Mouse (Mus musculus) lung, embryonic 16.5 days (tissue): Measurements from ENCODE around the gene Lig1. TPM values are rescaled to one million over a fixed set of nuclear protein-coding genes. Genes with fewer than 3 reads are reported as not detected.

ENCODE experiments used
- ATAC-seq: fragments of 200-750 bp; cut with Nextera tagmentation; 2 replicates; pipeline ENCODE4 v1.8.0; 2017; ENCODE audit warnings: low read depth, mild to moderate bottlenecking, moderate library complexity
- H3K27ac ChIP-seq: fragments of 300-500 bp; sonication (generic); 2 replicates; pipeline ENCODE4 v1.5.1; 2014; ENCODE audit warnings: mild to moderate bottlenecking, control low read depth, low read length
- H3K27me3 ChIP-seq: fragments of 300-500 bp; sonication (generic); 2 replicates; pipeline ENCODE4 v1.6.1; 2014; ENCODE audit warnings: low read depth, low read length, mixed read lengths; ENCODE audit not compliant: control insufficient read depth, insufficient read depth
- H3K36me3 ChIP-seq: fragments of 300-500 bp; sonication (generic); 2 replicates; pipeline ENCODE4 v1.6.1; 2014; ENCODE audit warnings: low read length; ENCODE audit not compliant: control insufficient read depth, insufficient read depth
- H3K4me1 ChIP-seq: fragments of 300-500 bp; sonication (generic); replicated peaks from 2 replicates; pipeline ENCODE4 v1.6.1; 2014; ENCODE audit warnings: low read length, mixed read lengths; ENCODE audit not compliant: control insufficient read depth, insufficient read depth
- H3K4me2 ChIP-seq: fragments of 300-500 bp; sonication (generic); 2 replicates; pipeline ENCODE4 v1.6.1; 2014; ENCODE audit warnings: low read depth, low read length, control low read depth
- H3K4me3 ChIP-seq: fragments of 300-500 bp; sonication (generic); 2 replicates; pipeline ENCODE4 v1.5.1; 2014; ENCODE audit warnings: mild to moderate bottlenecking, low read length, control low read depth
- H3K9ac ChIP-seq: fragments of 300-500 bp; sonication (generic); 2 replicates; pipeline ENCODE4 v1.6.1; 2014; ENCODE audit warnings: low read length, control low read depth
- H3K9me3 ChIP-seq: fragments of 300-500 bp; sonication (generic); 2 replicates; pipeline ENCODE4 v1.6.1; 2016; ENCODE audit warnings: low read length; ENCODE audit not compliant: control insufficient read depth
- WGBS: fragments of 180-500 bp; shearing (Covaris S2); extraction: QIAGEN DNeasy Blood & Tissue Kit; methylation state at CpG from one replicate; pipeline ENCODE4 v1.1.7; 2014; 5-methylcytosine and 5-hydroxymethylcytosine counted together
- polyA plus RNA-seq: library from polyadenylated mRNA; unstranded; fragments of >200 nt; fragmentation: Nextera tagmentation; extraction: Ambion mirVana; gene quantifications from 2 replicates; pipeline ENCODE4 v1.2.1, GENCODE M21; 2015

The Lig1 gene
- polyA plus RNA-seq = 101 and 105 TPM in 2 replicates

DNA sequence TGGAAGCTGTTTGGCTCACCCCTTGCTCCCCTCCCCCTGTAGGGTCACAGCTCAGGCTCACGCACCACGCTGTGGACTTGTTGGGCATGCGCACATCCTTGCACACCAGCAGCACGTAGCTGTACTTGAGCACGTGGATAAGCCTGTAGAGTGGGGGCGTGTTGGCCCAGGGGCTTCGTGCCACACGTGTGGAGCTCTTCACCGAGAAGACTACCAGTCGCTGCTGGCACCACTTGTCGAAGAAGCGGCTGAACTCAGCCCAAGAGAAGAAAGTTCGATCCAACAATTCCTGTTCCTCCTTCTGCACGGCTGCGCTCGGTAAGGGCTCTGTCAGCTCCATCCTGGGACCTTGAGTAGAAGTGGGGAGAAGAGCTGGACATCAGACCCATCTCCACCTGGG is at the start of gene Lig1:
Lig1 (plus strand) TSS at position 203 of the 400 bp plus-strand sequence.
- WGBS = 95% methylated on average over 16 of the region's 16 CpGs
- H3K27me3 ChIP-seq = no peaks in the 10 kb centered on the region
- H3K4me3 ChIP-seq = peak within 1 kb of the TSS; percentile 85
- H3K36me3 ChIP-seq = peaks cover 31% of the 10 kb centered on the region
- H3K9me3 ChIP-seq = no peaks in the 10 kb centered on the region
- peak within 1 kb of the TSS; percentile 79 for H3K4me2 ChIP-seq
- peak within 1 kb of the TSS; percentile 91 for H3K9ac ChIP-seq
- peaks cover 4% of the 10 kb centered on the region; the same call in 1 of the 2 replicates for H3K4me1 ChIP-seq
- peak within 1 kb of the TSS; percentile 83; the same call in 1 of the 2 replicates for H3K27ac ChIP-seq
- no peak for ATAC-seq

GRCm38 (mm10) chr7:13260746-13261700 is 16.1 kb upstream of the Lig1 start:
- Histone ChIP-seq H3K4me1 (no peaks in the 10 kb centered on the region), H3K27me3 (no peaks in the 10 kb centered on the region), H3K9ac (no peak overlapping the region), H3K4me3 (no peak overlapping the region), H3K4me2 (no peak overlapping the region), H3K36me3 (no peaks in the 10 kb centered on the region), H3K9me3 (no peaks in the 10 kb centered on the region), H3K27ac (no peak overlapping the region)
- ATAC-seq = no peak
- WGBS = 35% methylated on average over 50 of the region's 50 CpGs

GRCm38 (mm10) chr7:13263851-13264250 is 13.2 kb upstream of the Lig1 start:
- no peak for ATAC-seq
- H3K4me1 ChIP-seq = no peaks in the 10 kb centered on the region
- no peaks in the 10 kb centered on the region for H3K36me3 ChIP-seq
- no peak overlapping the region for H3K9ac ChIP-seq
- no peaks in the 10 kb centered on the region for H3K9me3 ChIP-seq
- 78% methylated on average over 5 of the region's 5 CpGs for WGBS
- no peaks in the 10 kb centered on the region for H3K27me3 ChIP-seq
- no peak overlapping the region for H3K27ac ChIP-seq
- no peak overlapping the region for H3K4me2 ChIP-seq
- H3K4me3 ChIP-seq = no peak overlapping the region

- no peaks in the 10 kb centered on the region for H3K4me1 ChIP-seq
- H3K4me2 ChIP-seq = no peak overlapping the region
- ATAC-seq = no peak
- H3K36me3 ChIP-seq = no peaks in the 10 kb centered on the region
- H3K9ac ChIP-seq = no peak overlapping the region
- 65% methylated on average over 2 of the region's 2 CpGs for WGBS
- no peak overlapping the region for H3K27ac ChIP-seq
- no peak overlapping the region for H3K4me3 ChIP-seq
- no peaks in the 10 kb centered on the region for H3K9me3 ChIP-seq
- no peaks in the 10 kb centered on the region for H3K27me3 ChIP-seq
These were observed 12.7 kb upstream of the Lig1 start for GRCm38 (mm10) chr7:13264396-13264795.

DNA sequence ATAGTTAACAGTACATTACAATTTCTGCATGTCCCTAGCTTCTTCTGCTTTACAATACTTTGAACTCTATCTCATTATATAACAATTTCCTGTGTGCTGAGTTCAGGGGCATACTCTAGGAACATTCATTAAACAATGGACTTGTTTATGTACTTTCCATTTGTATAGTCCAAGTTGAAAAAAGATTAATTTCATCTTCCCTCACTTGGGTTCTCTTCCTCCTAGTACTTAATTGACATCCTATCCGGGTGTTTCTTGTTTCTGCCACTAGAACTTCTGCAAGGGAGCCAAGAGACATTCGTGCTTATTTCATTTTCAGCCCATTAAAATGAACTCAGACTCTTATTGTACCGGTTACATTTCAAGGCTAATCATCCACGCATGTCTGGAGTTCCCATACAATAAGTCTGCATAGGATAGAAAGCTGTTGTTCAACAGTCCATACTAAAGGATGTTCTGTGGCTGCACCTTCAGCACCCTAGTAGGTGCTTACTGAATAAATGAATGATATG is 8.3 kb upstream of the Lig1 start:
- Histone ChIP-seq H3K4me2 (no peak overlapping the region), H3K27me3 (no peaks in the 10 kb centered on the region), H3K36me3 (peaks cover 3% of the 10 kb centered on the region; the same call in 1 of the 2 replicates), H3K9ac (no peak overlapping the region), H3K27ac (no peak overlapping the region), H3K4me1 (no peaks in the 10 kb centered on the region), H3K9me3 (no peaks in the 10 kb centered on the region), H3K4me3 (no peak overlapping the region)
- 72% methylated on average over 4 of the region's 4 CpGs for WGBS
- peak; percentile 62 for ATAC-seq

GRCm38 (mm10) chr7:13269394-13269793 is 7.7 kb upstream of the Lig1 start:
- WGBS = 77% methylated on average over 11 of the region's 11 CpGs
- no peak overlapping the region for H3K4me3 ChIP-seq
- H3K9me3 ChIP-seq = no peaks in the 10 kb centered on the region
- no peak overlapping the region for H3K27ac ChIP-seq
- no peaks in the 10 kb centered on the region for H3K27me3 ChIP-seq
- peaks cover 7% of the 10 kb centered on the region; the same call in 1 of the 2 replicates for H3K36me3 ChIP-seq
- H3K4me1 ChIP-seq = no peaks in the 10 kb centered on the region
- H3K4me2 ChIP-seq = no peak overlapping the region
- ATAC-seq = no peak; the same call in 1 of the 2 replicates
- no peak overlapping the region for H3K9ac ChIP-seq

GRCm38 (mm10) chr7:13271704-13272103 is 5.4 kb upstream of the Lig1 start:
- H3K27ac ChIP-seq = no peak overlapping the region
- H3K4me2 ChIP-seq = no peak overlapping the region
- 69% methylated on average over 1 of the region's 1 CpGs for WGBS
- ATAC-seq = no peak
- no peak overlapping the region for H3K4me3 ChIP-seq
- no peaks in the 10 kb centered on the region for H3K4me1 ChIP-seq
- no peaks in the 10 kb centered on the region for H3K9me3 ChIP-seq
- no peaks in the 10 kb centered on the region for H3K27me3 ChIP-seq
- H3K9ac ChIP-seq = no peak overlapping the region
- peaks cover 20% of the 10 kb centered on the region for H3K36me3 ChIP-seq

DNA sequence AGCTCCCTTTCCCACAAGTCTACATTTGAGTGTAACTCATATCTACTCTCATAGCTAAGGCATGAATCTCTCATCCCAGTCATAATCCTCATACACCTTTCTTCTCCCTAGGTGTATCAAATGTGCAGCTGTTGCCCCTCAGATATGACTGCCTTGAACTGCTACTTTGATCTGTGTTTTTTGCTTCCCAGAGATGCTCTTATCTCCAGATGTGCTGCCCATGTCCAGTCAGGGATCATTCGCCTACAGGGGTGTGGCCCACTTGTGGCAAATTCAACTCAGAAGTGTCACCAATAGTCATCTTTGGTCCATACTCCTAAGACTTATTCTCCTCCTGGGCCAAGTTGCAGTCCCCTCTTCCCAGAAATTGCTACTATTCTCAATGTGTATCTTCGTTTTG is 750 bp downstream of the Lig1 start:
- H3K9ac ChIP-seq = peak overlapping the region; percentile 91
- peaks cover 4% of the 10 kb centered on the region; the same call in 1 of the 2 replicates for H3K4me1 ChIP-seq
- peaks cover 34% of the 10 kb centered on the region for H3K36me3 ChIP-seq
- 17% methylated on average over 2 of the region's 2 CpGs for WGBS
- ATAC-seq = no peak
- H3K27me3 ChIP-seq = no peaks in the 10 kb centered on the region
- peak overlapping the region; percentile 79 for H3K4me2 ChIP-seq
- H3K9me3 ChIP-seq = no peaks in the 10 kb centered on the region
- H3K4me3 ChIP-seq = peak overlapping the region; percentile 85
- peak overlapping the region; percentile 83; the same call in 1 of the 2 replicates for H3K27ac ChIP-seq

DNA sequence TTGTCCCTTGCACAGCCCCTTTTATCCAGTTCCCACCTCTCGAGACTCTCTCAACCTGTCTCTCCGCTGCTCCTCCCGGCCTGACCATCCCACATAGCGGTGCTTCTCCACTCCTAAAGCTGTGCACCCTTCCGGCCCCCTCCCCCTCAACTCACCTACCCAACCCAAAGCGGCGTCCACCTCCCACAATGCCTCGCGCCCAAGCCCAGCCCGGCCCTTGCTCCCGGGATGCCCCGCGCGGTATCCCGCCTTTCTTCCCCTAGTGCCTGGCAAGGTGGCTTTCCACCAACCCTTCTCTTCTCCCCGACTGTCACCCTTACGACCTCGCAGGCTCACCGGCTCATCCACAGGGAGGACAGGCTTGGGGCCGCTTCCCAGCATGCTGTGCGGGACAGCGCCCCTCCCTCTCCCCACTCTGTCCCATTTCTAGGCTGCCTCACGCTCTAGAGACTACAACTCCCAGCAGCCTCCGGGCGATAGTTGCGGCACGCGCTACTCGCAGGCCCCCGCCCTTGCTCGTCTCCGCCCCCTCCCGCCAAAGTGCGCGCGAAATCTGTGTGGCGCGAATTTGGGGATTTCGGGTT is 1.3 kb downstream of the Lig1 start, which contains the start of gene Zswim9:
Zswim9 (minus strand) TSS at position 414 of the 584 bp plus-strand sequence.
- peak; percentile 99 for ATAC-seq
- Histone ChIP-seq H3K4me3 (peak within 1 kb of the TSS; percentile 85), H3K27ac (peak within 1 kb of the TSS; percentile 83), H3K4me1 (peaks cover 4% of the 10 kb centered on the region; the same call in 1 of the 2 replicates), H3K36me3 (peaks cover 37% of the 10 kb centered on the region), H3K9me3 (no peaks in the 10 kb centered on the region), H3K27me3 (no peaks in the 10 kb centered on the region), H3K4me2 (peak within 1 kb of the TSS; percentile 79), H3K9ac (peak within 1 kb of the TSS; percentile 91)
- WGBS = under 1% methylated on average over 39 of the region's 39 CpGs
